Mouse (Mus musculus) gonadal fat pad, adult 2 months (tissue): Measurements from ENCODE around the gene Ccz1. TPM values are rescaled to one million over a fixed set of nuclear protein-coding genes. Genes with fewer than 3 reads are reported as not detected.
"Not testable (repeated sequence)": the region's sequence is repeated elsewhere in the genome, so short reads cannot be mapped to it uniquely, and the experiment has no call there.

Experiments
- DNase-seq: peaks from one replicate; pipeline ENCODE4 v3.0.0-alpha.2; 2012; ENCODE audit warnings: low read depth
- polyA plus RNA-seq: library from polyadenylated mRNA; depleted of rRNA; stranded (reverse); fragments of >200 nt; gene quantifications from 2 replicates; pipeline ENCODE4 v1.2.3, GENCODE M21; 2012; rRNA removed

The Ccz1 gene
- 18.0 and 18.2 TPM in 2 replicates for polyA plus RNA-seq

GRCm38 (mm10) chr5:144014551-144015311 lies at the start of gene Ccz1:
Ccz1 (minus strand) TSS chr5:144014877.
- DNase-seq: peak; percentile 22

- DNase-seq: no peak
Measured at GRCm38 (mm10) chr5:144064093-144064492, 49.4 kb upstream of the Ccz1 start.

GRCm38 (mm10) chr5:144054340-144054739 lies 39.7 kb upstream of the Ccz1 start:
- DNase-seq: no peak

- DNase-seq: no peak
Measured at GRCm38 (mm10) chr5:144053450-144053849, 38.8 kb upstream of the Ccz1 start.

- no peak for DNase-seq
Measured at GRCm38 (mm10) chr5:144051268-144051667, 36.6 kb upstream of the Ccz1 start.

- no peak for DNase-seq
Measured at GRCm38 (mm10) chr5:144049881-144050280, 35.2 kb upstream of the Ccz1 start.

GRCm38 (mm10) chr5:144047324-144047723 lies 32.6 kb upstream of the Ccz1 start:
- DNase-seq: no peak

- no peak for DNase-seq
Measured at GRCm38 (mm10) chr5:144043166-144043565, 28.5 kb upstream of the Ccz1 start.

GRCm38 (mm10) chr5:144040720-144041364 lies 26.2 kb upstream of the Ccz1 start:
- no peak for DNase-seq

GRCm38 (mm10) chr5:144039886-144040285 lies 25.2 kb upstream of the Ccz1 start:
- no peak for DNase-seq

- no peak for DNase-seq
Measured at GRCm38 (mm10) chr5:144039156-144039675, 24.5 kb upstream of the Ccz1 start.

- DNase-seq: no peak
Measured at GRCm38 (mm10) chr5:144036952-144037351, 22.3 kb upstream of the Ccz1 start.

- no peak for DNase-seq
Measured at GRCm38 (mm10) chr5:144034567-144034966, 19.9 kb upstream of the Ccz1 start.

GRCm38 (mm10) chr5:144032491-144032890 lies 17.8 kb upstream of the Ccz1 start:
- DNase-seq: no peak

GRCm38 (mm10) chr5:144026620-144027263 lies 12.1 kb upstream of the Ccz1 start, which contains the start of gene Ocm:
Ocm (minus strand) TSS chr5:144026670.
- DNase-seq: no peak

GRCm38 (mm10) chr5:144015845-144016244 lies 1.2 kb upstream of the Ccz1 start:
- DNase-seq: no peak

GRCm38 (mm10) chr5:144015312-144015650 lies 604 bp upstream of the Ccz1 start:
- DNase-seq: no peak

- DNase-seq: not testable (repeated sequence)
Measured at GRCm38 (mm10) chr5:144013366-144014134, 1.1 kb downstream of the Ccz1 start.

- DNase-seq: no peak
Measured at GRCm38 (mm10) chr5:144002461-144003192, 12.1 kb downstream of the Ccz1 start.

GRCm38 (mm10) chr5:143999409-143999808 lies 15.3 kb downstream of the Ccz1 start:
- no peak for DNase-seq
